Mouse (Mus musculus): Measurements from ENCODE around the gene Gpcpd1. TPM values are rescaled to one million over a fixed set of nuclear protein-coding genes. Genes with fewer than 3 reads are reported as not detected.

Gpcpd1 gene
- polyA plus RNA-seq, 1 experiment from 2014 or later, result 52.2 TPM

GRCm38 (mm10) chr2:132578711-132579110, 8.8 kb downstream of the Gpcpd1 start:
- no peak for DNase-seq (ENCODE audit: low spot score)
- Histone ChIP-seq H3K27ac (ENCODE audit: low read length) (no peak overlapping the region), H3K4me1 (ENCODE audit: insufficient read depth, low read depth, low read length) (peaks cover 19% of the 10 kb centered on the region; the same call in 1 of the 2 replicates), H3K4me2 (replicated peaks; ENCODE audit: low read depth, low read length) (no peak overlapping the region), H3K27me3 (replicated peaks; ENCODE audit: insufficient read depth, low read length) (no peaks in the 10 kb centered on the region), H3K36me3 (ENCODE audit: insufficient read depth, low read length) (no peaks in the 10 kb centered on the region), H3K9me3 (ENCODE audit: low read length) (no peaks in the 10 kb centered on the region), H3K4me3 (ENCODE audit: low read depth, low read length) (no peak overlapping the region), H3K9ac (replicated peaks; ENCODE audit: low read depth) (no peak overlapping the region)
- 93% methylated on average over 3 of the region's 3 CpGs for WGBS
- ATAC-seq, result no peak
- TF ChIP-seq EP300 (IDR thresholded peaks at IDR 0.05) (no peak), CTCF (IDR thresholded peaks at IDR 0.05) (no peak)

GRCm38 (mm10) chr2:132578059-132578458, 9.5 kb downstream of the Gpcpd1 start:
- H3K4me3 ChIP-seq (ENCODE audit: low read depth, low read length), result peak overlapping the region; percentile 88
- WGBS, result 0% methylated on average over 20 of the region's 38 CpGs
- no peaks in the 10 kb centered on the region for H3K36me3 ChIP-seq (ENCODE audit: insufficient read depth, low read length)
- H3K9ac ChIP-seq (replicated peaks; ENCODE audit: low read depth), result peak overlapping the region; percentile 97
- H3K9me3 ChIP-seq (ENCODE audit: low read length), result no peaks in the 10 kb centered on the region
- peaks cover 19% of the 10 kb centered on the region; the same call in 1 of the 2 replicates for H3K4me1 ChIP-seq (ENCODE audit: insufficient read depth, low read depth, low read length)
- H3K4me2 ChIP-seq (replicated peaks; ENCODE audit: low read depth, low read length), result peak overlapping the region; percentile 77
- DNase-seq (ENCODE audit: low spot score) (peak; percentile 97), ATAC-seq (peak; percentile 98)
- TF ChIP-seq CTCF (IDR thresholded peaks at IDR 0.05) (peak; percentile 66), EP300 (IDR thresholded peaks at IDR 0.05) (no peak; the same call in 1 of the 2 replicates)
- H3K27me3 ChIP-seq (replicated peaks; ENCODE audit: insufficient read depth, low read length), result no peaks in the 10 kb centered on the region
- peak overlapping the region; percentile 98 for H3K27ac ChIP-seq (ENCODE audit: low read length)

- H3K36me3 ChIP-seq (ENCODE audit: insufficient read depth, low read length), result no peaks in the 10 kb centered on the region
- H3K4me3 ChIP-seq (ENCODE audit: low read depth, low read length), result peak overlapping the region; percentile 88
- ATAC-seq (peak; percentile 54), DNase-seq (ENCODE audit: low spot score) (peak; percentile 64)
- peak overlapping the region; percentile 77 for H3K4me2 ChIP-seq (replicated peaks; ENCODE audit: low read depth, low read length)
- WGBS, result 0% methylated on average over 33 of the region's 41 CpGs
- peak overlapping the region; percentile 98 for H3K27ac ChIP-seq (ENCODE audit: low read length)
- H3K27me3 ChIP-seq (replicated peaks; ENCODE audit: insufficient read depth, low read length), result no peaks in the 10 kb centered on the region
- H3K4me1 ChIP-seq (ENCODE audit: insufficient read depth, low read depth, low read length), result peaks cover 19% of the 10 kb centered on the region; the same call in 1 of the 2 replicates
- no peak for TF ChIP-seq CTCF (IDR thresholded peaks at IDR 0.05)
- TF ChIP-seq EP300 (IDR thresholded peaks at IDR 0.05), result no peak
- peak overlapping the region; percentile 97 for H3K9ac ChIP-seq (replicated peaks; ENCODE audit: low read depth)
- no peaks in the 10 kb centered on the region for H3K9me3 ChIP-seq (ENCODE audit: low read length)
These were observed 10.0 kb downstream of the Gpcpd1 start for GRCm38 (mm10) chr2:132577431-132577981.

- peak overlapping the region; percentile 88 for H3K4me3 ChIP-seq (ENCODE audit: low read depth, low read length)
- no peaks in the 10 kb centered on the region for H3K27me3 ChIP-seq (replicated peaks; ENCODE audit: insufficient read depth, low read length)
- no peak for ATAC-seq
- H3K9me3 ChIP-seq (ENCODE audit: low read length), result no peaks in the 10 kb centered on the region
- no peak for DNase-seq (ENCODE audit: low spot score)
- no peaks in the 10 kb centered on the region for H3K36me3 ChIP-seq (ENCODE audit: insufficient read depth, low read length)
- H3K4me2 ChIP-seq (replicated peaks; ENCODE audit: low read depth, low read length), result peak overlapping the region; percentile 77; the same call in 1 of the 2 replicates
- no peak overlapping the region; the same call in 1 of the 2 replicates for H3K9ac ChIP-seq (replicated peaks; ENCODE audit: low read depth)
- no peak overlapping the region for H3K27ac ChIP-seq (ENCODE audit: low read length)
- WGBS, result 23% methylated on average over 3 of the region's 3 CpGs
- peaks cover 11% of the 10 kb centered on the region; the same call in 1 of the 2 replicates for H3K4me1 ChIP-seq (ENCODE audit: insufficient read depth, low read depth, low read length)
- no peak for TF ChIP-seq CTCF (IDR thresholded peaks at IDR 0.05)
- TF ChIP-seq EP300 (IDR thresholded peaks at IDR 0.05), result no peak
These were observed 10.9 kb downstream of the Gpcpd1 start for GRCm38 (mm10) chr2:132576522-132577135.

- no peaks in the 10 kb centered on the region for H3K27me3 ChIP-seq (replicated peaks; ENCODE audit: insufficient read depth, low read length)
- no peaks in the 10 kb centered on the region; the same call in 1 of the 2 replicates for H3K36me3 ChIP-seq (ENCODE audit: insufficient read depth, low read length)
- DNase-seq (ENCODE audit: low spot score) (peak; percentile 43), ATAC-seq (no peak)
- no peaks in the 10 kb centered on the region for H3K9me3 ChIP-seq (ENCODE audit: low read length)
- no peak overlapping the region for H3K9ac ChIP-seq (replicated peaks; ENCODE audit: low read depth)
- no peak overlapping the region for H3K27ac ChIP-seq (ENCODE audit: low read length)
- TF ChIP-seq CTCF (IDR thresholded peaks at IDR 0.05) (peak; percentile 22), EP300 (IDR thresholded peaks at IDR 0.05) (no peak)
- H3K4me1 ChIP-seq (ENCODE audit: insufficient read depth, low read depth, low read length), result peaks cover 10% of the 10 kb centered on the region; the same call in 1 of the 2 replicates
- H3K4me2 ChIP-seq (replicated peaks; ENCODE audit: low read depth, low read length), result peak overlapping the region; percentile 77; the same call in 1 of the 2 replicates
- WGBS, result 63% methylated on average over 11 of the region's 11 CpGs
- H3K4me3 ChIP-seq (ENCODE audit: low read depth, low read length), result no peak overlapping the region
These were observed 11.6 kb downstream of the Gpcpd1 start for GRCm38 (mm10) chr2:132575759-132576439.

- no peak for TF ChIP-seq EP300 (IDR thresholded peaks at IDR 0.05)
- no peak for TF ChIP-seq CTCF (IDR thresholded peaks at IDR 0.05)
- Histone ChIP-seq H3K9me3 (ENCODE audit: low read length) (no peaks in the 10 kb centered on the region), H3K4me3 (ENCODE audit: low read depth, low read length) (no peak overlapping the region), H3K27ac (ENCODE audit: low read length) (no peak overlapping the region), H3K4me1 (ENCODE audit: insufficient read depth, low read depth, low read length) (peaks cover 10% of the 10 kb centered on the region; the same call in 1 of the 2 replicates), H3K9ac (replicated peaks; ENCODE audit: low read depth) (no peak overlapping the region), H3K27me3 (replicated peaks; ENCODE audit: insufficient read depth, low read length) (no peaks in the 10 kb centered on the region), H3K36me3 (ENCODE audit: insufficient read depth, low read length) (peaks cover 4% of the 10 kb centered on the region; the same call in 1 of the 2 replicates), H3K4me2 (replicated peaks; ENCODE audit: low read depth, low read length) (peak overlapping the region; percentile 22; the same call in 1 of the 2 replicates)
- DNase-seq (ENCODE audit: low spot score) (peak; percentile 29), ATAC-seq (no peak)
- WGBS, result 49% methylated on average over 3 of the region's 3 CpGs
These were observed 12.3 kb downstream of the Gpcpd1 start for GRCm38 (mm10) chr2:132575256-132575655.

All from lung, postnatal 0 days (tissue).